Mouse (Mus musculus) testis, adult 2 months (tissue): ENCODE measurements at regions not wholly inside any gene's neighbourhood (a gene's known extent, or its start where the extent isn't known, plus 50 kb on each side); places are given as distances from the start of the nearest gene placed in this dataset.

ENCODE experiments used
- CTCF ChIP-seq: fragments of 200-500 bp; IDR thresholded peaks from 2 replicates; pipeline ENCODE4 v1.5.1; 2012; ENCODE audit warnings: low read depth, mild to moderate bottlenecking, inconsistent platforms, low read length, moderate library complexity; ENCODE audit not compliant: control insufficient read depth, insufficient read depth, insufficient replicate concordance
- POLR2A ChIP-seq: fragments of 200-500 bp; IDR thresholded peaks from 2 replicates; pipeline ENCODE4 v1.6.1; 2012; ENCODE audit warnings: low read depth, mild to moderate bottlenecking, inconsistent platforms, low read length, moderate library complexity; ENCODE audit not compliant: control insufficient read depth

- TF ChIP-seq POLR2A (no peak), CTCF (no peak)
These were observed 132.3 kb upstream of the A1bg start for GRCm38 (mm10) chr15:61055017-61055609.
